Mouse (Mus musculus): ENCODE results near the gene Sec24d.

DNA sequence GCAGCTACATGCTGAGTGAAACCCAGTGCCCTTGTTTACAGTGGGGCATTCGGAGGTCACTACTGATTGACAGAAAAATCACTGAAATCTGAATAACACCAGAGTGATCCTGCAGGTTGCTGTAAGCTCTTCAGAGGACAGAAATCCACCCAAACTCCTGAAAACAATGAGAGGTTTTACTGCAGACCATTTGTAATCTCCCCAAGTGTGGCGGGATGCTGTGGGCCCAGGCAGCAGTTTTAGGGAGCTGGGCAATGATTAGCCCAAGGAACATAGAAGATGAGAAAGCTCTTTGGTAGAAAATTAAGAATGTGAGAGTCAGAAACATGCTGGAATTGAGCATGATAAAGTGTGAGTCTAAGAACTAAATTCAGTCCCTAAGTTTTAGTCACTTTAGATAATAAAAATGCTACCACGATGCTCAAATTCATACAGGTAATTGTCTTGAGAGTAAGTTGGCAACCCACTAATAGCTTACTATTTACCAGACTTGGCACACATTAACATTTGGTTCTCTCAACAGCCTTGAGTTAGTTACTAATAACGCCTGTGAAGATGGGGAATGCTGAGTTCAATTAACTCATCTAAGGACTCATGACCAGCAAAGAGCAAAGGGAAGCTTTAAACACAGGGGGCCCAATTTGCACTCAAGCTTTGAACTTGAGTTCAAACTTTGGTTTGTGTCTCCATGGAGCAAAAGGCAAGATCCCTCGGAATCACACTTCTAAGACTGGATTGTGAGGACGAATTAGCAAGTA lies 144.7 kb downstream of the Sec24d start:
- TF ChIP-seq EP300 (optimal IDR thresholded peaks at IDR 0.05) (no peak), CTCF (IDR thresholded peaks at IDR 0.05; ENCODE audit: low read depth) (no peak)
